Mouse (Mus musculus) erythroblast, embryonic 14.5 days (primary cell): ENCODE data around the gene Psmb7.

Experiments
- GATA1 ChIP-seq: IDR thresholded peaks from 2 replicates; pipeline ENCODE4 v1.6.1; 2012; ENCODE audit warnings: low read length, inconsistent platforms, mixed read lengths
- TAL1 ChIP-seq: IDR thresholded peaks from 3 replicates; pipeline ENCODE4 v1.6.1; 2012; ENCODE audit warnings: low read length, inconsistent platforms, mixed read lengths

DNA sequence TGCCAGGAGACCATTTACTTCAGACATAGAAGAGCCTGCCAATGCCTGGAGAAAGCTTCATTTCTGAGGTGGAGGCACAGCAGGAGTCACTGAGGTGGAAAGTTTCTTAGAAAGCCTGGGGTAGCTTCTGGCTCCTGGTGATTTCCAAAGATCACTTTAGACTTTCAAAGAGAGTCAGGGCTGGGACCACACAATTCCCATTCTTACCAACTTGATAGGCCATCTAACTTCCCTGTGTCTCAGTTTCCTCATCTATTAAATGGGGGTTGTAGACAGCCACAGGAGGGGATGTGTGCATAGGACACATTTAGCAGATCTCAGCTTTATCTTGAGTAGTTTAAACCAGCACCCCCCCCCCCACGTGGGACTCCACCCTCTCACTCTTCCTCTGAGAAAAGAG lies 101.5 kb downstream of the Psmb7 start:
- TF ChIP-seq TAL1 = no peak
- TF ChIP-seq GATA1 = no peak
